Mouse (Mus musculus): ENCODE measurements at regions not wholly inside any gene's neighbourhood (a gene's known extent, or its start where the extent isn't known, plus 50 kb on each side); places are given as distances from the start of the nearest gene placed in this dataset.

DNA sequence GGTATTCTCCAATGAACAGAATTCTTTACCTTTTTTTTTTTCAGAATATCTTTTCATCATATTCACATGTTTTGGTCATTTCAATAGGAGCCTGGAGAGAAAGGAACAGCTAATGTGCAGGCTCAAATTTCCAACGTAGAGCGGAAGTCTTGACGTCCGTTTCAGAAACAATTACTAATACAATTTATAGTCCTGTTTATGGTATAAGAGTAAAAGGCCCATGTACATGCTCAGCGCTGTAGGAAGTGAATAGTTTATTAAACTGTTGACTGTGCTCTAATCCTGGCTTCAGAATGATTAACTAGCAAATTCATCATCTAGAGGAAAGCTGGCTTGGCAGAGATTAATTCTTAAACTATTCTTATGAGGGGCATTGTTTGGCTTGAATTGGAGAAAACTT lies 142.1 kb downstream of the Pik3r1 start:
- CTCF ChIA-PET, result no interaction called here

GRCm38 (mm10) chr13:101624179-101624581 lies 143.8 kb downstream of the Pik3r1 start:
- POLR2A ChIA-PET, result interaction anchor here in 1 of 4 experiments (0.6 kb wide), 1 partner anchor 24 kb away, joined by 3 read pairs; no protein-coding TSS in a partner anchor
- CTCF ChIA-PET, result no interaction called here

More for the DNA sequence above, 142.1 kb downstream of the Pik3r1 start:
- POLR2A ChIA-PET, result no interaction called here

- POLR2A ChIA-PET, result no interaction called here
- CTCF ChIA-PET, result no interaction called here
These were observed 145.4 kb downstream of the Pik3r1 start for GRCm38 (mm10) chr13:101622649-101623048.

- CTCF ChIA-PET, result no interaction called here
- POLR2A ChIA-PET, result no interaction called here
These were observed 147.4 kb downstream of the Pik3r1 start for GRCm38 (mm10) chr13:101620660-101621059.

DNA sequence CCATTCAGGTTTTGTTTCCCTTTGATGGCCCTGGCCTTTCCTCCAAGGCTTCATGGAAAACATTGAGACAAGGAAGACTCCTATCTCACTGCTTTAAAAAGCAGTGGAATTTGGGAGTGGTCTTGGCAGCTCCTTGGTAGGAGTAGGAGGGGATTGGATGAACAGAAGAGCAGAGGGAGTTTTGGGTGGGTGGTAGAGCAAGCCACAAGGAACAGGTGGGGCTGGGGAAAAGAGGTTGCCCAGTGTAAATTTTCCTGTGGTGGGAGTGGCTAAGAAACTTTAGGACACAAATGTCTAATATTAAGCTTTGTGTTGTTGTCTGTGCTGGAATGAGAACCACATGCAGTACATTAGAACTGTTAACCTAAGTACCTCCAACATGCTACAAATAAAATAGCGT lies 148.9 kb downstream of the Pik3r1 start:
- ChIA-PET POLR2A (no interaction called here), CTCF (interaction anchor here in 1 of 4 experiments (0.6 kb wide), 1 partner anchor 69 kb away, joined by 3 read pairs; no protein-coding TSS in a partner anchor)

DNA sequence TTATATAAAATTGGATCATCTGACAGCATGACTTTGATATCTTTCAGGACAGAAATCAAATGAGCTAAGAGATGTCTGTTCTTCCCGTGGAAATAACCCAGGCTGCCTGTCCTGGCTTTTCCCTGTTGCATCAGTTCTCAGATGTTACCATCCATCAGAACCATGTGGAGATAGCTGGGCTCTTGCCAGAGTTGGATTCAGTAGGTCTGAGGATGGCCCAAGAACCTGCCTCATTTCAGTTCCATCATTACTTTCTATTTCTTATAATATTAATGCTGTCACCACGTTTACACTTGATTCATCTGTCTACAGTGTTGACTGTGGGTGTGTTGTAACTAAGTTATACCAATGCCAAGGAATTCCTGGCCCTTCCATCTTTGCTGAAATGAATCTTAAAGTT lies 155.2 kb downstream of the Pik3r1 start:
- ChIA-PET POLR2A (no interaction called here), CTCF (no interaction called here)

DNA sequence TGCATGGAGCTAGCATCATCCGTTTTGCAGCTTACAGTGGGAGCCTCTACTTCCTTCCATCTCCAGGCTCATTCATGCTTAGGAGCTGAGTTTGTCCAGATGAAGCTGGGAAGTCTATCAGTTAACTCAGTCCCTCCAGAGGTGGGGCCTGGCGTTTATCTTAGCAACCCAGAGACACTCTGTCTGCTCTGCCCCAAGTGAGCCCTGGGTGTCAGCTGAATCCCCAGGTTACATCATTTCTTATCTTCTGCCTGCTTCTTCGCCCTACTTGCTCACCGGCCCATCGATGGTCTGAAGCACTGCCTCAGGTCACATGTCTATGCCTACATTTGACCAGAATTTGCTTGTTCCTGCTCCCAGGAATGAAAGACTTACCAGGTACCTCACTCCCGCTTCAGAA lies 156.3 kb downstream of the Pik3r1 start:
- CTCF ChIA-PET, result no interaction called here
- POLR2A ChIA-PET, result no interaction called here

GRCm38 (mm10) chr13:101606184-101606730 lies 161.8 kb downstream of the Pik3r1 start:
- POLR2A ChIA-PET, result no interaction called here
- CTCF ChIA-PET, result no interaction called here

- POLR2A ChIA-PET, result no interaction called here
- CTCF ChIA-PET, result no interaction called here
These were observed 162.3 kb downstream of the Pik3r1 start for GRCm38 (mm10) chr13:101605685-101606084.

DNA sequence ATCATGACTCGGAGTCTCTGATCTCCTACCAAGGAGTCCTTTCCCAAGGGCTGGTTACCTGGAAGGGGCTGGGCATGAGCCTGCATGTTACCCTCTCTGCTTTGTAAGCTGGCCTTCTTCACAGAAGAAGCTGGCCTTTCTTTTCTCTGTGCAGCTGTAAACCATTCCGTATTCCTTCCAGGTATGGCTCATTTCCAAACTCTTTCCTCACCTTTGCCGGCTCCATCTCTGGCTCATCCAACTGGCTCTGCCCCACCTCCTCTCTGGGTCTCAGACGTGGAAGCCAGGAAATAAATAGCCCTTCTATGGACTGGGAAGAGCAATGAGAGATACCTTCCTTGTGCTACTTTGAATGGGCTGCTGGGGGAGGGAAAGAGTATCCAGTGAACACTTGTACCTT lies 163.0 kb downstream of the Pik3r1 start:
- POLR2A ChIA-PET, result no interaction called here

DNA sequence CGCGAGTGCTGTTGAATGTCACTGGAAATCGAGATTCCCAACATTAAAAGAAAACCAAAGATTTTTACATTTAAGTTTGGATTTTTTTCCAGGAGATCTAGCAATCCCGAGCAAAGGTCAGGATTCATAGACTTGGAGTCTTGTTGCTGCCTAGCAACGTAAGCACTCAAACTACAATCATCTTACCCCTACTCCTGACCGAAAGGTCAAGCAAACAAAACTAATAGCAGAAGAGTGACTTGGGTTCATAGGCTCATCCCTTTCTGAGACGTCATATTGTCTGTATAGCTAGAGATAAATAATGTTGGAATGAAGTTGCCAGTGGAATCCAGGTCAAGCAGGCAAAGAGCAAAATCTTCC lies 169.9 kb downstream of the Pik3r1 start:
- ChIA-PET CTCF (no interaction called here), POLR2A (interaction anchor here in 3 of 4 experiments (0.6 to 1.2 kb wide), 5 partner anchors 363 to 1070 kb away, joined by 3 read pairs; no protein-coding TSS in a partner anchor)

More for the DNA sequence above, 163.0 kb downstream of the Pik3r1 start:
- CTCF ChIA-PET, result no interaction called here

- ChIA-PET POLR2A (interaction anchor here in 2 of 4 experiments (0.6 to 1.2 kb wide), 4 partner anchors 362 to 1070 kb away, joined by 3 read pairs; no protein-coding TSS in a partner anchor), CTCF (interaction anchor here in 1 of 4 experiments (0.6 kb wide), 1 partner anchor 169 kb away, joined by 3 read pairs; no protein-coding TSS in a partner anchor)
These were observed 170.5 kb downstream of the Pik3r1 start for GRCm38 (mm10) chr13:101597243-101598125.

DNA sequence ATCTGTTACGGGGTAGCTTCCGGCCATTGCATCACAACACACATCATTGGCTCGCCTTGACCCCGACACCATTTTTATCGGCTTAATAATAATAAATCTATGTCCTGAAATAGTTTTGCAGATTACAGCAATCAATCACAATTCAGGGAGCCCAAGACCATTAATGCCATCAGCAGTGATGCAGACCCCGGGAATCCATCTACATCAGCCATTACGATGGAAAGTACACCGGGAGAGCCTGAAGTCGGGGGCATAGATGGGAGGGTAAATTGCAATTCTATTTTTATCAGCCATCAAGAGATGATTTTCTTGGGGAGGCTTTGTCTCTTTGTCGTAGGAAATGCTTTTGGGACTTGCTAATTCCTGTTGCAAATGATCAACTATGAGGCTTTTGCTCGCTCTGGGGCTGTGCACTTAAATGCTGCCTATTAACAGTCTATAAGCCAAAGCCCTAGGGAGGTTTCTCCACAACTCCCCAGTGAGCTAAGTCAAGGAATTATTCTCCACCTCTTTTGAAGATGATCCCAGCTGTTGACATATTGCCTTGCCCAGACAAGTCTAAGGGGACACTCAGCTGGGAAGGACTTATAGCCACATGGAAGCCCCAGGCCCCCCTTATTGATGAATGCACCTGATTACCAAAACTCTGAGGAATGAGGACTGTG lies 173.4 kb downstream of the Pik3r1 start:
- ChIA-PET CTCF (interaction anchor here in 1 of 4 experiments (0.6 kb wide), 1 partner anchor 1510 kb away, joined by 3 read pairs; no protein-coding TSS in a partner anchor), POLR2A (interaction anchor here in 1 of 4 experiments (0.6 kb wide), 1 partner anchor 147 kb away, joined by 4 read pairs; no protein-coding TSS in a partner anchor)

DNA sequence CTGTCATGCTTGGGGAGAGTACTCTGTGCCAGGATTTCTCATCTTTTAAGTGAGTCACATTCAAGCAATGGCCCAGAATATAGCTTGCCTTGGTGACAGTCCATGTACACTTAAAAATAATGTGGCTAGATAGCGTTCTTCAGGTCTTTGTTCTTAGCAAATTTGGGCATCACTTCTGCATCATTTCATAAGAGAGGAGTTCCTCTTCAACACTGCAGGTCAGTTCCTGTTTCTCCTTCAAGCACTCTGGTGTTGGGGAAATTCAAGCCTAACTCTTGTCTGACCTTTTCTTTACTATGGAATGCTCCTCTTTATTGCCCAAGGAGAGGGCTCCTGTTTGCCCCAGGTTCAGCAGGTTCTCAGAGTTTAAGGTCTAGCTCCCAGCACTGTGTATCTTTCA lies 175.7 kb downstream of the Pik3r1 start:
- ChIA-PET CTCF (no interaction called here), POLR2A (no interaction called here)

DNA sequence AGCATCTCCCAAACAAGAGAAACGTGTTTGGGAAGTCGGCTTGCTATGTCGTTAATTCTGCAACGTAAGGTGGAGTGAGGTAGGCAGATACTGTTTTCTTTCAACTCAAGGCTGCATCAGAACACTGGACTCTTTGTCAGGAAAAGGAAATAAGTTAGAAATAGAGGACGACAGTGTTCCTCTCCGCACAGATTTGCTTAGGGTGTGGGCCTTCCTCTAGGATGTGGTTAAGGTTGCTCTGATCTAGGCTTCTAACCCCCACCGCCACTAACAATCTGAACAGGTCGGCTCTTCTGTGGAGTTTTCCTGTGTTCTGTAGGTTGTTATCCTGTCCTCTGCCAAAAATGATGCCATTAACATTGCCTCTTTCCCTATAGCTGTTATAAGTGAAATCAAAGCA lies 179.1 kb downstream of the Pik3r1 start:
- CTCF ChIA-PET, result no interaction called here

DNA sequence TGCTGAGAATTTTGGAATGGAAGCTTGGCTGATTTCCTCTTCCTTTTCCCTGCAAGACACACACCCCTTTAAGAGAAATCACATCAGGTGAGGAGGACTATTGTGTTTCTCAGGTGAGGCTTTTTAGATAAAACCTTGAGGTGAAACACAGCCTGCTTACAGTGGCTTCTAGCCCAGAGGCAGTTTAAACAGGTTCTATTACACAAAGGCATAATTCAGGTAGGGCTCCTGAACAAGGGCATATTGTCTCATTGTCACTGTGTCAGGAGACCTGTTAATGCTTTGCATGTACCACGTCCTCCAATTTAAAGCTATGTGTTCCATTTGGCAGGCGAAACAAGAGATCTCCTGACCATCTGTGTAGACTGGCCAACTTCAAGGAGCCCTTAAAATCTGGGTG lies 181.2 kb downstream of the Pik3r1 start:
- ChIA-PET POLR2A (no interaction called here), CTCF (no interaction called here)

More for the DNA sequence above, 179.1 kb downstream of the Pik3r1 start:
- POLR2A ChIA-PET, result no interaction called here

DNA sequence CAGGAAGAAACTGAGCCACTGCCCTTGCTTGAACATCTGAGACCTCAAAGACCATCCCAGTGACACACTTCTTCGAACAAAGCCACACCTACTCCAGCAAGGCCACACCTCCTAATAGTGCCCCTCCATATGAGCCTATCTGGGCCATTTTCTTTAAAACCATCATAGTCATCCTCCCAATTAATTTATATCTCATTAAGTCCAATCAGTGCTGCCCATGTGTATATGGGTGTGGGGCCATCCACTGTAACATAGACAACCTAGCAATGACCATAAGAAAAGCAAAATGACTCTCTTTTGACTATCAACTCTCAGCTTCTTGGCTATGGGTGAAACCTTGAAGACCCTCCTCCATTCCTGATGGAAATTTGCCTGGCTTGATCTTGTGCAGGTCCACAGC lies 191.5 kb downstream of the Pik3r1 start:
- ChIA-PET CTCF (no interaction called here), POLR2A (no interaction called here)

- CTCF ChIA-PET, result no interaction called here
- POLR2A ChIA-PET, result no interaction called here
These were observed 195.0 kb downstream of the Pik3r1 start for GRCm38 (mm10) chr13:101572809-101573590.

- ChIA-PET POLR2A (no interaction called here), CTCF (no interaction called here)
These were observed 195.8 kb downstream of the Pik3r1 start for GRCm38 (mm10) chr13:101572246-101572645.

DNA sequence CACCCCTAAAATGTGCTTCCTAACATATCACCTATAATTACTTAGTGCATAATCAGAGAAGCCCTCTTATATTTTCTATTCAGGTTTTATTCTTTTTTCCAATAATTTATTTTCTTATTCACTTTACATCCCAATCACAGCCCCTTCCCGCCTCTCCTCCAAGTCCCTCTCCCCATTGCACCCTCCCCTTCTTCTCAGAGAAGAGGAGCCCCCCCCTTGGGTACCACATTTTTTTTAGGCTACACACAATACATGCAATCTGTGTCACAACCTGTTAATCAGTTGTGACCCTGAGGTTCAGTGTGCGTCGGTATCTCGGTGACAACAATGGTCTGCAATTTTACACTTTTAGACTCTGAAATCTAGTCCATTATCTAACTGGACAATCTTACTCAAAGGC lies 198.0 kb downstream of the Pik3r1 start:
- ChIA-PET POLR2A (interaction anchor here in 1 of 4 experiments (0.7 kb wide), 1 partner anchor 1669 kb away, joined by 3 read pairs; no protein-coding TSS in a partner anchor), CTCF (interaction anchor here in 1 of 4 experiments (1.2 kb wide), 1 partner anchor 126 kb away, joined by 3 read pairs; no protein-coding TSS in a partner anchor)
